Mouse (Mus musculus): ENCODE measurements around the gene Vmn1r233.
A peak's percentile ranks its signal among the peaks of the same experiment; 100 is the strongest.

The Vmn1r233 gene

DNA sequence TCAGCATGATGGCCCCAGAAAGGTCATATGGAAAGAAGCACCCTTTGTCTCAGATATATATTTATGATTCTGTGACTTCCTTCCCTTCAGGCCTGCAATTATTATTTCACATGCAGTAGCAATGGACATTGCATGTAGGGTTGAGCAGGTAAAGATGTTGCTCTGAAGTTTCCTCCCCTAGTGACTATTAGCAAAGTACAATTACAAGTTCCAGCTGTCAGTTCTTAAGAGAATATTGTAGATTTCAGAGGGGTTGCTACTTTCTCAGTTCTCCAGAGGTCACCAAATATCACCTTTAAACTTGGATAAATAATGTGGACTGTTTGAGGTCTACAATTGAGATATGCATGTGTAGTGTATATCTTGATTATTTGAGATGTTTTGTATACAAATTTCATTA is at the start of gene Vmn1r233:
Gene Vmn1r233, minus strand, starts transcription at position 101 of the 400 bp plus-strand sequence.
- no peak for TF ChIP-seq GATA4 (IDR thresholded peaks at IDR 0.05; ENCODE audit: insufficient replicate concordance, low read length)

DNA sequence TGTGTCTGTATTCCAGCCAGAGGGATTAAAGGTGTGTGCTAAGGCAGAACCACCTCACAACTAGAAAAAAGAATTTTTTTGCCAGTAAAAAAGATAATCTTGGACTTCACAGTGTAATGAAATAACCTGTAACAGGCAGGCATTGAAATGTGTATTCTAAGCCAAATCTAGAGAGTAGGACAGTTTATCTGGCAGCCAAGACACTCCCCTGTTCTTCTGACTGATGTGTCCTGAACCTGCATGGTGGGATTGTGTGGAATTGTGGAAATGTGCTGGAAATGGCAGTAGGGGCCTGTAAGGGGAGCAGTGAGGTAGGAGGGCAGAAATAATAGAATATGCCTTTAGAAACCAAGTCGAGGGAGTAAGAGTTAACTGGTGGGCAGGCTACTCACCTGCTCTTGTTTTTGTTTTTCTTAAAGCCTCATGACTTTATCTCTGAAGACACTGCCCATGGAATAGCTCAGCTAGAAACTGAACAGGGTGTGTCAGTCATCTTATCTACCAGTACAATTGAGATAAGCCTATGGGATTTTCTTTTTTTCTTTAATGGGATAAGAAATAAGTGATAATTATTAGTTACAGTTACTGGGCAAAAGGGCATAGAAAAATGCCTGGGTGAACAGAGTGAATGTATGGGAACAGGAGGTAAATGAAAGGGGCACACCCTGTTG is 22.3 kb upstream of the Vmn1r233 start:
- no peak for TF ChIP-seq GATA4 (IDR thresholded peaks at IDR 0.05; ENCODE audit: insufficient replicate concordance, low read length)

DNA sequence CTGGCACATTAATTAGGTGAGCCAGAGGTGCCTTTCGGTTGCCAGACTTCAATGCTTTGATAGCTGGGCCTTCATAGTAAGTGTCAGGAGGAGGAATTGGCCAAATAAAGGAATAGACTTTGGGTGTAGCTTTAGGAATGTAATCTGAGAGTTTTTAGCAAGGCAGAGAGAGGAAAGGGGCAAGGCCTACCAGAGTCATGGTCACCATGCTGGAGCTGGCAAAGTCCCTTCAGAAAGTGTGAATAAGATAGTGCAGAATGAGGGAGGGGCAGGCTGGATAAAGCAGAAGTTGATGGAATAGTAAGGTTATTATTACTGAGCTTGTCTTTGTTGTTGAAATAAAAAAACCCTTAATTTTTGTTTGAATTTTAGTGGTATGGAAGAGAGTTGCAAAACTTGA is 13.5 kb upstream of the Vmn1r233 start:
- no peak for TF ChIP-seq GATA4 (IDR thresholded peaks at IDR 0.05; ENCODE audit: insufficient replicate concordance, low read length)

DNA sequence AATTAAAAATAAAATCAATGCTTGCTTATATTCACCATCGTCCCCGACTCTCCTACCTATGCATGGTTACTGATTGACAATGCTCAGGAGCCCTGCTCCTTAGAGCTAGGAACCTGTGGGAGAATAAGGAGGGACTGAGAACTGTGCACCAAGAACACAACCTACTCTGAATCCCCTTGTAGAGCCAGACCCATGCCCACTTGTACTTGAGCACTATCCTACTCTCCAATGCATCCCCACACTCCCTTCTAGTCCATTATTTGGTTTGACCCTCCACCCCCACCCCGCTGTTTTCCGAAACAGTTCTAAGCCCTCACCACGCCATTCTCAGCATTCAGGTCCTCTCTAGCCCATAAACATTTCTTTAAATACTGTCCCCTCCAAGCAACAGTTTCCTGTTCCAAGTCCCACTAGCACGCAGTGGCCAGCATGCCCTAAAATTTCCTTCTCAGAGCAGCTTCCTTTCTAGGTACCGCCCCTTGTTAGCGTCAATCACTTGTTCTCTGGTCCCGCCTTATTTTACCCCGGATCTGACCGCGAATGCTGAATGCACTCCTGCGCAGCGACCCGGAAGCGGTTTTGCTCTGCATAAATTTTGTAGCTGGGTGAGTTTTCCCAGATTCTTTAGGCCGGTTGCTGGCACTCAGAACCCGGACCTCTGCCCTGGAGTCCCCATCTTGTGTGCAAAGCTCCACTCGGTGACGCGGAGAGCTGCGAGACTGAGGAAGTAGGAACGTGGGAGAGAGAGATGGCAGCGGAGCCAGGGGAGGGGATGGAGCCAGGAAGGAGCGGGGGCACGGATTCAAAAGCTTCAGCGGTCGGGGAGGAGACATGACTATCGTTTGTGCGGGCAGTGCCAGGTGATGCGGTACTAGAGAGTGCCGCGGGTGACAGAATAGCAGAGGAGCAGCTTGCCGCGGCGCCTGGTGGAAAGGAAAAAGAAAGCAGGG is 12.4 kb upstream of the Vmn1r233 start, which contains the start of gene Zfp160:
Gene Zfp160, plus strand, starts transcription at position 522 of the 950 bp plus-strand sequence.
- TF ChIP-seq GATA4 (IDR thresholded peaks at IDR 0.05; ENCODE audit: insufficient replicate concordance, low read length), result no peak

DNA sequence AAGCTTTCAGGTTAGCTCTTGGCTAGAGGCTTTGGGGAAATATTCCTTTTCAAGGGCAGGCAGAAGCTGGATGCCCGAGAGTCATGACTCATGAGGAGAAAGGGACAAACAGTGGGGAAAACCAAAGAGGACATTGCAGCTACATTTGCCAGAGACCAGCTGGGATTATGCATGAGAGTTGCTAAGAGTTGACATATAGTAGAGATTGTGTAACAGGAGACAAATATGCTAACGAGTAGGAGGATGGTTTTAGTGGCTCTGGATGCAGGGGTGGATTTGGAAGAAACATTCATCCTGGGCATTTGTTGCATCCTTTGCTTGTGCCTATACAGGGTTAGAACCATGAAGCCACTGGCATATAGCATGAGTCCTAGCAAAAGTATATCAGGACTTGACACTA is 2.5 kb downstream of the Vmn1r233 start:
- no peak for TF ChIP-seq GATA4 (IDR thresholded peaks at IDR 0.05; ENCODE audit: insufficient replicate concordance, low read length)

DNA sequence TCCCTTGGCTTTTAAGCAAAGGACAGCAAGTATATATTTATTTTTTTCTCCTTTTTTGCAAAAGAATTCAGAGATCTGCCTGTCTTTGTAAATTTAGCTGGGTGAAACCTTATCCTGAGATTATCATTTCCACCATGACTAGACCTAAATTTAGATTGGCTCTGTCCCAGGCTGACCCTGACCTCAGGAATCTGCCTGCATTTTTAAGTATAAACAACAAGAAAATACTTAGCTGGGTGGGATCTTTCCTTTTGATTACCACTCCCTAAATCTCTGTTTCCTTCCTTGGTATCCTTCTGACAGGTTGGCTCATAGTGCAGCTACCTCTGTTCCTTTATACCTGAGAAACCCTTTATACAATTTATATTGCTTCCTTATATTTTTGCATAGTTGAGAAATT is 29.6 kb downstream of the Vmn1r233 start:
- no peak for TF ChIP-seq GATA4 (IDR thresholded peaks at IDR 0.05; ENCODE audit: insufficient replicate concordance, low read length)

DNA sequence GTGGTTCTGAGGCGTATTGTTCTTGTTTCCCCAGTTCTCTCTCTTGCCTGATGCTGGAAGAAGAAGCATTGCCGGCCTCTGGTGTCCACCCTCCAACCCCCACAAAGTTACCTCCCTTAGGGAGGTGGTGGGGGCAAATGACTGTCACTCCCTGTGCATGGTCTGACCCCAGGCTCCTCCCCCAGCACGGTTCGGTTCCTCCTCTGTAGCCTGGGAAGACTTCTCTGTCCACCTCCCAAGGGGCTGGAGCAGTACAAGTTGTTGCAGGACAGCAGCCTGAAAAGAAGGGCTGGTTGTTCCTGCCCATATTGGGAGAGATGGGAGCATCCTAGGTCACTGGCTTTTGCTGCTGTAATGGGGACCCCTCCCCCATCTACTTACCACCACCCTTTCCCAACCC is 30.8 kb downstream of the Vmn1r233 start:
- TF ChIP-seq GATA4 (IDR thresholded peaks at IDR 0.05; ENCODE audit: insufficient replicate concordance, low read length), result no peak

DNA sequence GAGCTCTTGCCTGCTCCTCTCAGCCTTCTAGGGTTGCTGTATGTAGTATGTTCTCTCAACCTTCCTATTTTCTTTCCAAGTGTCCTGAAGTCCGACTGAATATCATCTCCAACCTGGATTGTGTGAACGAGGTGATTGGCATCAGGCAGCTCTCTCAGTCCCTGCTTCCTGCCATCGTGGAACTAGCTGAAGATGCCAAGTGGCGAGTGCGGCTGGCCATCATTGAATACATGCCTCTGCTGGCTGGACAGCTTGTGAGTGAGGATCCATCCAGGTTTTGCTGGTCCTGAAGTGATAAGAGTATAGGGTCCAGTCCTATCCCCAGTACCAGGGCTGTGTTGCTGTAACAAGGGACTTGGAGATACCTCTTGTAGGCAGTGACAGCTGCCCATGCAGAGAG is 35.9 kb downstream of the Vmn1r233 start:
- TF ChIP-seq GATA4 (IDR thresholded peaks at IDR 0.05; ENCODE audit: insufficient replicate concordance, low read length), result no peak

DNA sequence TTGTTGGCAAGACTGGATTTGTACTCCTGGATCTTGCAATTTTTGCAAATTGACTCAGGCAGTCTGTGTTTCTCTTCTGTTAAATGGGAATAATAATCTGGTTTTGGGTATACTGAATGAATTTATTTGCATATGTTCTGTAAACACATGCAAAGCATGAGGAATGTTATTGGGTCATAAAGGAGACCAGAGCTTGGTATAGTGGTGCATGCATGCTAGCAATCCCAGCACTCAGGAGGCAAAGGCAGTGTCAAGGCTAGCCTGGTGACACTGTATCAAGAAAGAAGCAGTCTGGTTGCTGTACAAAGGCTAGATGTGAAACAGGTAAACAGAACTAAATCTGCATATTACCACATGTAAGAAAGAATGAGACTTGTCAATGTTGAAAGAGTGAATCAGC is 49.6 kb downstream of the Vmn1r233 start:
- TF ChIP-seq GATA4 (IDR thresholded peaks at IDR 0.05; ENCODE audit: insufficient replicate concordance, low read length), result no peak

DNA sequence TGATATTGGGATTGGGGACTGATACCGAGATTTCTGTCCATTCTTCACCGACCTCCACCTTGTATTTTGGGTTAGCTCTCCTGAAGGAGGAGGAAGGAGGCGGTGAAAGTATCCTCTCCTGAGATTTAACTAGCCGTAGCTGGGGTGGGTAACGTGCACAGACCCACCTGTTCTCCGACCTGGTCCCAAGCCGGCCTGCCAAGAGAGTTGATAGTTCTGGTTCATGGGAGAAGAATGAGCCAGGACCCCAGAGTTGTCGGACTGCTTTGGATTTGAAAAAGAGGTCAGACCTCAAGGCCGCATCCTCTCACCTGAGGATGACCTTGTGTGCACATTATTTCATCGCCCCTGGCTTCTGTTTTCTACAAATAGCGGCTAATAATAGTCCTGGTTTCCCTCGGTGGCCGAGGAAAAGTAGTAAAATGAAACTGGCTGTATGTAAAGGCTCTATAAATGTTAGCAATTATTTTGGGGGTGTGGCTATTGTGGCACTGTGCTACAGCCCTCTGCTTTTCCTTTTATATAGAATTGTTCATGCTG is 50.2 kb downstream of the Vmn1r233 start:
- no peak for TF ChIP-seq GATA4 (IDR thresholded peaks at IDR 0.05; ENCODE audit: insufficient replicate concordance, low read length)

DNA sequence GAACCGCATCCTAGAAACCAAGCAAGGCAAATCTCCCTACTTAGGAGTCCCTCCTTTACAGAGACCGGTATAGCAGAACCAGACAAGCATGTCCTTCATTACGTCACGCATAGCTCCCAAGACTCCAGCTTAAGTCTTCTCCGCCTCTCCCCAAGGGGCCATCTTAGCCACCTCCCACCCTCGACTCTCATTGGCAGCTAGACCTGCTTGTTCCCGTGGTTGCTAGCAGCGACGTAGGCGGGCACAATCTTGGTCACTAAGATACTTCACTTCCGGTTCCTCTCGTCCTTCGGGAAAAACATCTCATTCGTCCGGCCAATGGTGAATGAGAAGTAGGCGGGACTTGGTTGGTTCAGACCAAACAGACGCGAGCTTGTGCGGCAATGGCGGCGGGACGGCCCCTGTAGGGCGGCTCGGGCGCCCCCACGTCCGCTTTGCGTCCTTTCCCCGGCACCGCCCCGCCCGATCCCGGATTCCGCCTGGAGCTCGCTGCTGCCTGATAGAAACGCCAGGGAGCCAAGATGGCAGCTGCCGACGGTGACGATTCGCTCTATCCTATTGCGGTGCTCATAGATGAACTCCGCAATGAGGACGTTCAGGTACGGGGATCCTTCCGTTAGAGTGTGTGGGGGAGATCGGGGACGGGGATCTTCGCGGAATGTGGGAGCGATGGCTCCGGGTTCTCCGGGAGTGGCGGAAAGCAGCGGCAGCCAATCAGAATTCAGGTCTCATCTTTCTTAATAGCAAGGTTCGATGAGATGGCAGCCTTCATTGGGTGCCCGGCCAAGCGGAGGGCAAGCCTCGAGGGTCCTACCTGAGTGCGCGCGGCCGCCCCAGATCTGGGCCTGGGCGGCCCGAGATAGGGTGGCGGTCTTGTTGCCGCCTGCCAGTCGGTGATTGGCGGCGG is 51.0 kb downstream of the Vmn1r233 start, which contains the start of gene Ppp2r1a:
Gene Ppp2r1a, plus strand, starts transcription at position 327 of the 907 bp plus-strand sequence.
- 0 out of 2 replicates have a peak, but pooled peaks have one; percentile 33 for TF ChIP-seq GATA4 (IDR thresholded peaks at IDR 0.05; ENCODE audit: insufficient replicate concordance, low read length)

DNA sequence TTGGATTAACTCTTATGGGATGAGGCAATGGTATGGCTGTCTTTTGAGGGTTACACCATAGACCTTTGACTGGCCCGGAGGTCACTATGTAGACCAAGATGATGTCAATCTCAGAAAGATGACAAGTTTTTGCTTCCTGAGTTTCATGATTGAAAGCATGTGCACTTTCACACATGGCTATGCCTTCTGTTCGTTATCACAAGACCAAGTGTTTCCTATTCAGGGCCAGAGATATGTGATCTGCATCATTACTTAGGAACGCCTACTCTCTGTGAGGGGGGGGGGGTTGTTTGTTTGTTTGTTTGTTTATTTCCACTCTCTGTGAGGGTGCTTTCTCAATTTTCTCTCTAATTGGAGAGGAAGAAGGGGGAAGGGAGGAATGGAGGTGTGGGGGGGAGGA is 52.0 kb downstream of the Vmn1r233 start:
- TF ChIP-seq GATA4 (IDR thresholded peaks at IDR 0.05; ENCODE audit: insufficient replicate concordance, low read length), result no peak

Measured in liver, adult (tissue).